Mouse (Mus musculus) midbrain, embryonic 10.5 days (tissue): ENCODE data around the gene Gas2l3. TPM values are rescaled to one million over a fixed set of nuclear protein-coding genes. Genes with fewer than 3 reads are reported as not detected.
A peak's percentile ranks its signal among the peaks of the same experiment; 100 is the strongest.

Experiments used
- DNase-seq: peaks from one replicate; pipeline ENCODE4 v3.0.0-alpha.2; 2017; ENCODE audit warnings: low spot score
- H3K27ac ChIP-seq: fragments of 300-500 bp; sonication (generic); replicated peaks from 2 replicates; pipeline ENCODE4 v1.5.1; 2016; ENCODE audit warnings: mild to moderate bottlenecking
- H3K27me3 ChIP-seq: fragments of 300-500 bp; sonication (generic); 2 replicates; pipeline ENCODE4 v1.6.1; 2016; ENCODE audit warnings: low read depth, mild to moderate bottlenecking; ENCODE audit not compliant: poor library complexity, severe bottlenecking
- H3K36me3 ChIP-seq: fragments of 300-500 bp; sonication (generic); 2 replicates; pipeline ENCODE4 v1.6.1; 2016; ENCODE audit warnings: mild to moderate bottlenecking, moderate library complexity
- H3K4me1 ChIP-seq: fragments of 300-500 bp; sonication (generic); 2 replicates; pipeline ENCODE4 v1.6.1; 2016
- H3K4me3 ChIP-seq: fragments of 300-500 bp; sonication (generic); 2 replicates; pipeline ENCODE4 v1.5.1; 2016; ENCODE audit warnings: mild to moderate bottlenecking, moderate library complexity
- H3K9me3 ChIP-seq: fragments of 300-500 bp; sonication (generic); replicated peaks from 2 replicates; pipeline ENCODE4 v1.6.1; 2016; ENCODE audit warnings: mild to moderate bottlenecking
- WGBS: fragments of 180-500 bp; shearing (Covaris S2); methylation state at CpG from one replicate; pipeline ENCODE4 v1.1.7; 2016; 5-methylcytosine and 5-hydroxymethylcytosine counted together
- polyA plus RNA-seq: library from polyadenylated mRNA; unstranded; fragments of >200 nt; fragmentation: Nextera tagmentation; extraction: Ambion mirVana; gene quantifications from 2 replicates; pipeline ENCODE4 v1.2.1, GENCODE M21; 2016

Gene Gas2l3
- polyA plus RNA-seq, 1 experiment from 2014 or later: 19.4 TPM

DNA sequence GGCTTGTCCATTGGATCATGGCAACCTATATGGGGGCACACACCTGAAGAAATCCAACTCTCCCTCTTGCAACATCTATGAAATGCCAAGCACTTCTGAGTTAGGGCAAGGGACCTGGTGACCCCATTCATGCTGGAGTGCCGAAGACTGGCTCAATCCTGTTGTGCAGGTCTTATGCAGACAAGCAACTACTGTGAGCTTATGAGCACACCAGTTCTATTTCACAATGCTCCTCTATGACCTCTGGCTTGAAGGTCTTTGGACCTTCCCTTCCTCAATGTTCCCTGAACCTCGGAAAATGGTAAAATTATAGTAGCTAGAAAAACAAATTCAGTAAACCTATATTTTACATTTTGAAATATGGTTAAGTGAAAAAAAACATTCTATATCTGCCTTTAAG is 25.8 kb downstream of the Gas2l3 start:
- H3K27ac ChIP-seq: no peak overlapping the region
- 98% methylated on average over 2 of the region's 2 CpGs for WGBS
- no peaks in the 10 kb centered on the region for H3K9me3 ChIP-seq
- H3K36me3 ChIP-seq: peaks cover 74% of the 10 kb centered on the region
- no peak for DNase-seq
- no peak overlapping the region for H3K4me3 ChIP-seq
- no peaks in the 10 kb centered on the region for H3K4me1 ChIP-seq
- no peaks in the 10 kb centered on the region for H3K27me3 ChIP-seq

DNA sequence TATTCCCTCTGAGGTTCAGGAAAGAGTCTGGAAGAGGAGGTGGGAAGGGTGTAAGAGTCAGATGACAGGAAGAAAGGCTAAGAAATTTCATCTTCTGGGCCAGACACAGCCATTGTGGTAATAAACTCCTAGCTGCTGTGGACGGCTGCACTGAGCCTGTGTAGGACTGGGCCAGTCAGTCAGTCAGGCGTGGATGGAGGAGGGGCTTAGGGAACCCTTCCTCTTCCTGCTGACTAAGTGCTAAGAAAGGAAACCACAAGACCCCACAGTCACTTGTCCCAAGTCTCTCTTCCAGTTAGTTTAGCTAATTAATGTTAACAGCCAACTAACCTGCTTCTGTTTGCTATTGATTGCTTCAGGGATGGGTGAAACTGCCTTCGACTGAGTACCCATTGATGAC is 28.3 kb downstream of the Gas2l3 start:
- H3K4me3 ChIP-seq: no peak overlapping the region
- H3K9me3 ChIP-seq: no peaks in the 10 kb centered on the region
- no peaks in the 10 kb centered on the region for H3K4me1 ChIP-seq
- 73% methylated on average over 3 of the region's 3 CpGs for WGBS
- H3K27ac ChIP-seq: no peak overlapping the region
- H3K27me3 ChIP-seq: no peaks in the 10 kb centered on the region
- H3K36me3 ChIP-seq: peaks cover 83% of the 10 kb centered on the region
- no peak for DNase-seq

DNA sequence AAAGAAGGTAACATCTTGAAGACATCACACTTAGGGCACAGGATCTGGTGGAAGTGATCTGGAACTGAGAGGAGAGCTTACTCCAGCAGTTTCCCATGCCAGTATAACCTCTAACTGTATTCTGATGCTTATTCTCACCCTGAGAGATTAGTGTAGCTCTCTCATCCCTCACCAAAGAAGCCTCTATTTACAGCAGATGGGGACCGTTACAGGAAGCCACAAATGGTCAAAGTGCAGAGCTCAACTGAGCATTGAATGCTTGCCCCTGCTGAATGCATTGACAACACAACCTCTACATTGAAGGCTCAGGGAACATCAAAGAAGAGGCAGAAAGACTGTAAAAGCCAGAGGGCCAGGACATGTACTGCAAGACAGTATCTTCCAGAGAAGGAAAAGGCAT is 36.2 kb downstream of the Gas2l3 start:
- 67% methylated on average over 1 of the region's 1 CpGs for WGBS
- Histone ChIP-seq H3K27me3 (no peaks in the 10 kb centered on the region), H3K9me3 (no peaks in the 10 kb centered on the region), H3K4me3 (no peak overlapping the region), H3K27ac (no peak overlapping the region), H3K4me1 (no peaks in the 10 kb centered on the region; the same call in 1 of the 2 replicates), H3K36me3 (peaks cover 20% of the 10 kb centered on the region)
- no peak for DNase-seq

DNA sequence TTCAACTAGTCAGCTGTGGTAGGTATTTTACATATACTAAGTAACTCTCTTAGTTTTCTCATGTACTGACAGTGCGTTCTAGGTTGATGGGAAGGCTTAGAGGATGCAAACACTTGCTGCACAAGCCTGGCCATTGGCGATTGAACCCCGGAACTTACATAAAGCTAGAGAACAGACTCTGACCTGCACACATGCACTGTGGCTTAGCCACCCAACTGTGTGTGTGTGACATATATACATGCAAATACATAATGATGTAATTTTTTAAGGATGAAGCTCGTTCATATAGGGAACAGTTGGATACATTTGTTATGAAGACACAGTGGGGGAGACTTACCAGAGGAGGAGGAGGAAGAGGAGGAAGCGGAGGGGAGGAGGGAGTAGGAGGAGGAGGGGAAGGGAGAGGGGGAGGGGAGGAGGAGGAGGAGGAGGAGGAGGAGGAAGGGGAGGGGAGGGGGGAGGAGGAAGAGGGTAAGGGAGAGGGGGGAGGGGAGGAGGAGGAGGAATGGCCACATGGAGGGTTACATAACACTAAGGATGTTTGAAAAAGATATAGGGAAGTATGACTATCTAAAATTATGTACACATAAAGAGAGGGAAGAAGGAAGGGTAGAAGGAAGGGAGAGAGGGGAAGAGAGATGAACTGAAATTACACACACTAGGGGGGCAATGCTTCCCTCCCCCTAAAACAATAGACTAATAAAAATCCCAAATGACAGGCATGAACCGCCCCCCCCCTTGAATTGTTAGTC is 36.9 kb downstream of the Gas2l3 start:
- Histone ChIP-seq H3K36me3 (peaks cover 18% of the 10 kb centered on the region), H3K4me3 (no peak overlapping the region), H3K27me3 (no peaks in the 10 kb centered on the region), H3K4me1 (no peaks in the 10 kb centered on the region; the same call in 1 of the 2 replicates), H3K9me3 (no peaks in the 10 kb centered on the region), H3K27ac (no peak overlapping the region)
- 85% methylated on average over 5 of the region's 6 CpGs for WGBS
- DNase-seq: no peak

DNA sequence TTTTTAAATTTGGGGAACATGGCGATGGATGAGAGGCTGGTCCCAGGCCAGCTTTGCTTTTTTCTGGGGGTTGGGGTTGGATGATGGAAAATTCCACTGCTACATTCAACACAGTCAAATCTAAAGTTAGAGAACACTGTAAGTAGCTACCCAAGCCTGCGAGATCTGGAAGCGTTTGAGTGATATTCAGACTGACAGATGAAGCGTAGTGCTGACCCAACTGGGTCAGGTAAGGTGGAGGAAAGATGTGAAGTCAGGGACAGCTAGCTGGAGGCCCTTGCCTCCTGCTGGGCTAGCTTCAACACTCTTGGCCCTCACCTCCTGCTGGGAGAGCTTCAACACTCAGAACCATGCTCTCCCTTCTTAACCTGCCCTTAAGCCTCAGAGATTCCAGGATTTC is 38.8 kb downstream of the Gas2l3 start:
- Histone ChIP-seq H3K36me3 (0 out of 2 replicates have a peak, but pooled peaks cover 3% of the 10 kb centered on the region), H3K4me1 (no peaks in the 10 kb centered on the region; the same call in 1 of the 2 replicates), H3K27ac (no peak overlapping the region), H3K9me3 (peaks cover 3% of the 10 kb centered on the region; the same call in 1 of the 2 replicates), H3K27me3 (no peaks in the 10 kb centered on the region), H3K4me3 (no peak overlapping the region)
- no peak for DNase-seq
- 80% methylated on average over 4 of the region's 4 CpGs for WGBS

DNA sequence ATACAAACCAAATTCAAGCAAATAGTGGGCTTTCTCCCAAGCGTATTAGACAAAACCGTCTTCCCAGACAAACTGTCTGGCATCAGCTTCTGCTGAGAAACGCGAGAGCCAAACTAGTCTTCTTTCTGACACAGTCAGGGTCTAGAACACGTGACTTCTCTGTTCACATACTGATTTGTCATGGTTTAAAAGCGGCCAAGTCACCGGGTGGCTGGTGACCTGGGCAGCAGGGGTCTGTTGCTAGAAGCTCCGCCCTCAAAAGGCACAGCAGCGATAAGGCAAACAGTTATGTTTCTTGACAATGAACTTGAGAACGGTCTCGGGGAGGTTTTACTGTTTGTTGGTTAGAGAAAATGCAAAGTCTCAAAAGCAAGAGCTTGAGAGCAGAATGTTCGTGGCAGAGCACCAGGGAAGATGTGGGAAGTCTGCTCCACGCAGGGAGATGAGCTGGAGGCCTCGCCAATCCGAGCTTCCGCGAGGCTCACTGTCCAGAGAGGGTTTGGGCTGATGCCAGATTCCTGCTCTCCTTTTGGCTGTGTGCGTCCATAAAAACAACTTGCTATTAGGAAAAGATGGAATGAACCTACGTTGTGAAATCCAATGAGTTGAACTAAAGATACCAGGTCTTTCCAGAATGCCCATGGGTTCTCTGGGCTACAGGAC is 43.0 kb downstream of the Gas2l3 start:
- Histone ChIP-seq H3K36me3 (no peaks in the 10 kb centered on the region), H3K4me1 (peaks cover 5% of the 10 kb centered on the region), H3K4me3 (no peak overlapping the region), H3K27ac (no peak overlapping the region), H3K9me3 (peaks cover 3% of the 10 kb centered on the region; the same call in 1 of the 2 replicates), H3K27me3 (no peaks in the 10 kb centered on the region)
- WGBS: 89% methylated on average over 19 of the region's 19 CpGs
- no peak for DNase-seq

DNA sequence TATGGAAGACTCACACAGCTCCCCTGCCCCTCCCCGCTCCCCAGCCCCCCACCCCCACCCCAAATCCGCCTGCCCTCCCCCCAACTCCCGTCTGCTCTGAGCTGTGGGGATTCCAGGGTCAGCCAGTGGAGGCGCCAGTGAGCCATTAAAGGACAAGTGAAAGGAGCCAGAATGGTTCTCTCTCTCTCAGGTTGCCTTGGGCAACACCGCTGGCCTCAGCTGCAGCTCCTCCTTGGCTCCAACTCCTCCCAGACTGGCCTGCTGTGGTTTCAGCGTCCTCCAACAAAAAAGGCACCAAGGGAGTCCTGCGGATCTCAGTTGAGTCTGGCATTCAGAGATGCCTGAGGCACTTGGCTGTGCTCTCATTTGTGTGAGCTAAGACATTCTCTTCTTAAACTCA is 47.9 kb downstream of the Gas2l3 start:
- peak overlapping the region; percentile 40 for H3K4me3 ChIP-seq
- 0% methylated on average over 7 of the region's 7 CpGs for WGBS
- no peaks in the 10 kb centered on the region for H3K27me3 ChIP-seq
- peaks cover 3% of the 10 kb centered on the region; the same call in 1 of the 2 replicates for H3K9me3 ChIP-seq
- peak; percentile 85 for DNase-seq
- H3K4me1 ChIP-seq: peaks cover 19% of the 10 kb centered on the region
- peak overlapping the region; percentile 57 for H3K27ac ChIP-seq
- H3K36me3 ChIP-seq: no peaks in the 10 kb centered on the region

DNA sequence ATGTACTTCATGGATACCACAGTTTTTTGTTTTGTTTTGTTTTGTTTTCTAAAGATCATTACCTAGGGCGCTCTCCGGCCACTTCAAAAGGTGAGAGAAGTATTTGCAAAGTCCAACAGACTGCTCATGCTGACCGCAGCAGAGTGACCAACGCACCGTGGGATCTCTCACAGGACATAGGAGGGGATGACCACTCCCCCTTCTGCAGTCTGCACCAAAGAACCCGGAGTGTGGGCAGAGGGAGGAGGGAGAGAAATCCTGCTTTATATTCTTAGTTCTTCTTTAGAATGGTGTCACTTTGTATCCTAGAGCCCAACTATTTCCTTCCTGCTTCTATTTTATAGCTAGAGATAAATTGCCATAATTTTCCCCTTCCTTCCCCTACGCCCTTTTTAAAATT is 48.4 kb downstream of the Gas2l3 start:
- Histone ChIP-seq H3K27me3 (no peaks in the 10 kb centered on the region), H3K36me3 (no peaks in the 10 kb centered on the region), H3K4me3 (peak overlapping the region; percentile 40), H3K9me3 (no peaks in the 10 kb centered on the region), H3K27ac (peak overlapping the region; percentile 57), H3K4me1 (peaks cover 19% of the 10 kb centered on the region)
- 31% methylated on average over 7 of the region's 7 CpGs for WGBS
- DNase-seq: no peak

DNA sequence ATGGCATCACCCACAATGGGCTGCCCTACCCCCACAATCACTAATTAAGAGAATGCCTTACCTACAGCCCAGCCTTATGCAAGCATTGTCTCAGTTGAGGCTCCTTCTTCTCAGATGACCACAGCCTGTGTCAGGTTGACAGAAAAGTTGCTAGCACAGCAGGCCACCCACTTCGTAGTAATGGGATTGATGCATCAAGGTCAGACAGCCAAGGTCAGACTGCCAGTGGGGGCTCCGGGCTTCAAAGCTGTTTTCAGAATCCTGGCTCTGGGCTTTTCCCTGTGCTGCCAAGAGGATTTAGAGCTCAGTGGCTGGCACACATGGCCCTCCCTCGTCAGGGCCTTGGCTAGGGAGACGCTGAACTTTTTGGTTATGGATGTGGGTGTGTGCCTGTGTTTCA is 51.1 kb downstream of the Gas2l3 start:
- Histone ChIP-seq H3K27ac (no peak overlapping the region), H3K36me3 (no peaks in the 10 kb centered on the region), H3K9me3 (no peaks in the 10 kb centered on the region), H3K4me1 (peaks cover 19% of the 10 kb centered on the region), H3K4me3 (no peak overlapping the region), H3K27me3 (peaks cover 5% of the 10 kb centered on the region; the same call in 1 of the 2 replicates)
- WGBS: 41% methylated on average over 4 of the region's 4 CpGs
- peak; percentile 36 for DNase-seq

DNA sequence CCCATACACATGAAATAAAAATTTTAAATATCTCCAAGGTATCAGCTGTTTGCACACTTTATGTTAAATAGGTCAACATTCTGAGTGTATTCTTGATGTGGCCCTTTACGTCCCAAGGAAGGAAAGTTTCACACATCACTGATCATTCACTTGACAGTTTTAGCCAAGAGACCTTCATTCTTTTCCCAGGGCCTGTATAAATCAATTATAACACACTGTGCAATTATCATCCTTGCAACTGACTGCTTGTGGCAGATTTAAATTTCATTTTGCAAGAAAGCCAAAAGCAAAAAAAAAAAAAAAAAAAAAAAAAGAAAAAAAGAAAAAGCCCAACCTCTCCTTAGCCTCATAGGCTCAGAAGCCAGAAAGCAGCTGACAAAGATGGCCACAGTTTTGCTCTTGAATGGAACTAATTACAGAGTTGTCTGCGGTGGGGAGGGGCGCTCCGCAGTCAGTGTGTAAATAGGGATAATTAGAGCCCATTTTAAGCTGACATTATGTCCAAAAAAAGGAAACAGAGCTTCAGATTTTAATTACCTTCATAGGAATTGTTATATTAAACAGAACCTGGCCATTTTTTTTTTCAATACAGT is 52.1 kb downstream of the Gas2l3 start:
- WGBS: 82% methylated on average over 4 of the region's 4 CpGs
- no peak overlapping the region for H3K27ac ChIP-seq
- H3K27me3 ChIP-seq: peaks cover 5% of the 10 kb centered on the region; the same call in 1 of the 2 replicates
- no peak overlapping the region for H3K4me3 ChIP-seq
- no peaks in the 10 kb centered on the region for H3K9me3 ChIP-seq
- H3K36me3 ChIP-seq: no peaks in the 10 kb centered on the region
- no peak for DNase-seq
- peaks cover 19% of the 10 kb centered on the region for H3K4me1 ChIP-seq

DNA sequence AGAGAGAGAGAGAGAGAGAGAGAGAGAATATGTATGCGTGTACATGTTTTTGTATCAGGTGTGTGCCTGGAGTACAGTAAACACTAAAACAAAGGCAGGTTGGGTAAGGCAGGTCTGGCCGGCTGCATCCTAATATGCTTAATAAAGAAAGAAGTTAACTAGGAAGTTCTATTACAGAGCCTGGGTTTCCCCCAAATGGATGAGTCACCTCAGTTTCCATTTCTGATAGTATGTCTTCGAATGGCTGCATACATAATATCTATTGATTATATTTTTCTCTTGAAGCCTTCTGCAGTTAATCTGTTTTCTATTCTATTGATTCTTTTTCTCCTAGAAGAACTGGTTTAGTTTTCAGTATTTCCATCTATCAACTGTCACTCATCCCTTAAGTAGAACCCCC is 57.3 kb downstream of the Gas2l3 start:
- Histone ChIP-seq H3K9me3 (no peaks in the 10 kb centered on the region), H3K27ac (no peak overlapping the region), H3K36me3 (no peaks in the 10 kb centered on the region), H3K4me1 (no peaks in the 10 kb centered on the region), H3K4me3 (no peak overlapping the region), H3K27me3 (peaks cover 5% of the 10 kb centered on the region; the same call in 1 of the 2 replicates)
- 90% methylated on average over 3 of the region's 3 CpGs for WGBS
- DNase-seq: no peak

DNA sequence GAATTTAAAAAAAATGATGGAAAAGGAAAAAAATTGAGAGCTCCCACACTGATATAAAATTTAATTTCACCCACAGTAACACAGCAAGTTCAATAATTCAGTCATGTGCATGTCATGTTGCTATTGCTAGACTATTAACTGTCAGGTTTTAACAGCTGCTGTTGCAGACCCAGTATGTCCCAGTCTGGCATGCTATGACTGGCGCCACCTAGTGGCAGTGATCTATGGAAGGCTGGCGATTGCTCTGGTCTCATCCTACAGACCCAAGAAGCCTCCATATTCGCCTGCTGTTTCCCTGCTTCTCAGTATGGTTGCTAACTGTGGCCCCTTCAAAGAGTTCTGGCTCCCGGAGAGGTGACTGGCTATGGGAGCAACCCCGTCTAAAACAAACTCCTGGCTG is 60.3 kb downstream of the Gas2l3 start:
- Histone ChIP-seq H3K27me3 (no peaks in the 10 kb centered on the region), H3K27ac (no peak overlapping the region), H3K4me1 (no peaks in the 10 kb centered on the region), H3K4me3 (no peak overlapping the region), H3K36me3 (no peaks in the 10 kb centered on the region), H3K9me3 (no peaks in the 10 kb centered on the region)
- peak; percentile 81 for DNase-seq
- WGBS: 8% methylated on average over 5 of the region's 5 CpGs

DNA sequence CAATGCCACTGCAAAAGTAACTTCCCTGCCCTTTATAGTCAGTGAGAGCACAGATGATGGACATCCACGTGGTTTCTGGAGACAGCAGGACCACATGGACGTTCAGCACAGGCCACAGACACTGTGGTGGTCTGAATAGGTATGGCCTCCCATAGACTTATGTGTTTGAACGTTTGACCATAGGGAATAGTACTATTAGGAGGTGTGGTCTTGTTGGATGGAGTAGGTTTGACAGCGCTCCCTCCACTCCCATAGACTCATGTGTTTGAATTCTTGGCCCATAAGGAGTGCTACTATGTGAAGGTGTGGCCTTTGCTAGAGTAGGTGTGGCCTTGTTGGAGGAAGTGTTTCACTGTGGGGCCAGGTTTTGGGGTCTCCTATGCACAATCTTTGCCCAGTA is 66.0 kb downstream of the Gas2l3 start:
- no peaks in the 10 kb centered on the region for H3K4me1 ChIP-seq
- no peak overlapping the region for H3K4me3 ChIP-seq
- H3K36me3 ChIP-seq: no peaks in the 10 kb centered on the region
- no peak overlapping the region for H3K27ac ChIP-seq
- no peak for DNase-seq
- 79% methylated on average over 4 of the region's 4 CpGs for WGBS
- no peaks in the 10 kb centered on the region for H3K9me3 ChIP-seq
- no peaks in the 10 kb centered on the region for H3K27me3 ChIP-seq
